Mouse (Mus musculus) common myeloid progenitor, adult 5-6 weeks (primary cell): Measurements from ENCODE around the gene Olfr522. TPM values are rescaled to one million over a fixed set of nuclear protein-coding genes. Genes with fewer than 3 reads are reported as not detected.

Experiments
- ATAC-seq: replicated peaks from 2 replicates; pipeline ENCODE4 v1.8.0; 2016; ENCODE audit warnings: low read depth, mild to moderate bottlenecking, moderate TSS enrichment, inconsistent platforms; ENCODE audit not compliant: poor library complexity, severe bottlenecking
- total RNA-seq: library from RNA; stranded (forward); fragments of 200-1000, 187-1606 nt; gene quantifications from 2 replicates; pipeline ENCODE4 v1.2.3, GENCODE M21; 2017

Gene Olfr522
- not detected in 2 replicates for total RNA-seq

DNA sequence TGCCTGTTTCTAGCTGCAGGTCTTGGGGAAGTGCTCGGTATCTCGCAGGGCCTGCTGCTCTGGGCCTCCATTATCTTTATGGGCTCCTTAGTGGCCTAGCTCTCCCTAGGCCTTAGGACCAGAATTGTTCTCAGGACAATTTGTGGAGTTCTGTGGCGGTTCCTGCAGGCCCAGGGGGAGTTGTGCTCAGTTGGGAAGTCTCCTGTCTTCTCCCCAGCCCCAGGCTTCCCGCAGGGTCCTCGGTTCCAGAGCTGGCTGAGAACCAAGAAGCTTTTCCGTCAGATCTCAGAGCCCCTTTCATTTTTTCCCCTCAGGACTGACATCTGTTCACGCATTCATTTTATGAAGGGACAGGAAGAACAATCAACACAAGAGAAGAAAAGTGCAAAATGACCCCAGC, at the start of gene Olfr522:
Gene Olfr522 (minus strand): TSS at position 101 of the 400 bp plus-strand sequence.
- no peak for ATAC-seq

DNA sequence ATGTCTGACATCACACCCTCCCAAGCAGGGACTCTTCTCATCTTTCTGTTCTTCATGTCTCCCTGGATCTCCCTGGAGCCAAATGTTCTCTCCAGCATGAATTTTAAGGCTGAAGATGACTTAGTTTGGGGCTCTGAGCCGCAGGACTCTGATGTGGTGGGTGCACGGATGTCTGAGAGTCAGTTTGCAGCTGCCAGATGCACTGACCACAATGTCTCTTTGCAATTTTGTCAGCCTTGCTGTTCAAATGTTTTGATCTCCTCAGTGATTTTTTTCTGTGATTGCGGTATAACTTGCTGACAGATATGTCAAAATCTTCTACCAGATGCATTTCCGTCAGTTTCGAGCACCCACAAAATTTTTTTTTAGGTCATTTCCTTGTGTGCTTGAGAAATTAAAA, 49.3 kb upstream of the Olfr522 start:
- no peak for ATAC-seq

DNA sequence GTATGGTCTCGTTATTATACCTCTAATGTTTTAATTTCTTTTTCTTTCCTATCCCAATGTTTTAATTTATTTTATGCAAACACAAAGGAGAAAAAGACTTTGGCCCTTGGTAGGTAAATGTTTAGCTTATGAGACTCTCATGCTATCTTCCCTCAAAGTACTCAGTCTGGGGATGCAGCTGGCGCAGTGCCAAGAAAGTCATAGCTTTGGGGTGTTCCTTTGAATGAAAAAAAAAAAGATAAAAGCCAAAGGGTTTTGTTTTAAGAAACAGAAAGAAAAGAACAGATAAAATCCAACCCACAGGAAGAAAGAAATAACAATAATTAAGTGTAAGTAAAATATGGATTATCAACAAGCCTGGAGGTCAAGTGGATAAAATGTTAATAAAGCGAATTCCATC, 44.1 kb upstream of the Olfr522 start:
- no peak for ATAC-seq

DNA sequence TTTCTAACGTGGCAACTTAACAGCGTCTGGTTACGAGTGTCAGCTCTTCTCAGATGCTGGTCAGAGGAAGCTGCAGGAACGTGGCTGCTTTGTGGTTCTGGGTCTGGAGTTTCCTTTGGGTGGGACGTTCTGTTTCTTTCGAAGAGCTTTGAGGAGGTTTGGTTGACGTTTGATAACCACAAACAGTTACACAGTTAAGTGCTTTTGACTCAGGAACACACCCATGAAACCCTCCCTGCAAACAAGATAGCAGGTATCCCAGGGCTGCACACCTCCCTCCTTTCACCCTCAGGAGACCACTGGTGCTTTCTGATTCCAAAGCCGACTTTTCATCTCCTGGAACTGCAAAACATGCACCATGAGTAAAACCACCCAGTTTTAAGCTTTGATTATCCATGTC, 43.6 kb upstream of the Olfr522 start:
- peak; percentile 65 for ATAC-seq

DNA sequence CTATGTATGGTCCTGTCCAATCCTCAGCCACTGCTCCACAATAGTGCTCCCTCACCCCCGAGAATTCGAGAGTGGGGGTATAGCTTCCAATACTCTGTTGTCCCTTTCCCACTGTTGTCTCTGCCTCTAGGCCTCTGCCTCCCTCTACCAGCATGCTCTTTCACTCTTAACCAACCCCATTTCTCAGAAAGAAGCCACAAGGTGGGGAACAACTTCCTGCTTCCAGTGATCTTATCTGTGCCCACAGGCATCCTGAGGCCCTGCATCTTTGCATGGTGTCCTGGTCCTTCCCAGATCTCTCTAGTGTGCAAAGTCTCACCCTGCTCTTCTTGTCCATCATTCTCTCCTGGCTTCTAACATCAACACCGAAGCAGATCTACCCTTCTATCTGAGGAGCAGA, 42.3 kb upstream of the Olfr522 start:
- peak; percentile 46 for ATAC-seq

DNA sequence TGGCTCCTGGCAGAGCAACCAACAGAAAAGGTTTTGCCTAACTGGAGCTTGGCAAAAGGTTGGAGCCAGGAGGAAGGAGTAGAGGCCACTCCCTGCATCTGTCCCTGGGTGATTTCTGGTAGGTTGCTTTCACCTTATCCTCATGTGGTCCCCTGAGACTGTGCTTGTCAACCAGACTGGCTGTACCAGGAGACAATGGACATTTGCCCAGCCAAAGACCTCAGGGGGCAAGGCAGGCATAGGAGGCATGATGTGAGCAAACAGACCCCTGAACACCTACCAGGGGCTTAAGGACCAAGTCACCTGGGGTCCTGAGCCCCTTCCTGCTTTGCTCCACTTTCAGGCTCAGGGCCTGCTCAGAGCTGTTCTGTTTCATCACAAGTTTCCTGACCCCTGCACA, 41.3 kb upstream of the Olfr522 start, which contains the start of gene Olfr524:
Gene Olfr524 (minus strand): TSS at position 101 of the 400 bp plus-strand sequence.
- ATAC-seq = no peak

DNA sequence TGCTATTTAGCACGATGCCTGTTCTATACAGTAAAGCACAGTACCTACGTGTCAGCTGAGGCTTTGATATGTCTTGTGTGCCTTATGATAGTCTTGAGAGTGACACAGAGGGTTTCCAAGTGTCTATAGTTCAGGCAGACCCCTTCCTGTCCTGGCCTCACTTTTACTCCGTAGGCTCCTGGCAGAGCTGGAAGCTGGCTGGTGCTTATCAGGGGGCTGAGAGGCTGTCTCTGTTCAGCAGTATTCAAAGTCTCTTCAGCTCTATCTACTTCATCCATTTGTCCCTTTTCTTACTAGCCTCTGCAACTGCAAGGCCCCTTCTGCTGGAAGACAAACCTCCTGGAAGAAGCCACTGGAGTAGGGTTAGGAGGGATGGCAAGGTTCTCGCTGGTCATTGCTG, 36.5 kb upstream of the Olfr522 start:
- no peak for ATAC-seq

DNA sequence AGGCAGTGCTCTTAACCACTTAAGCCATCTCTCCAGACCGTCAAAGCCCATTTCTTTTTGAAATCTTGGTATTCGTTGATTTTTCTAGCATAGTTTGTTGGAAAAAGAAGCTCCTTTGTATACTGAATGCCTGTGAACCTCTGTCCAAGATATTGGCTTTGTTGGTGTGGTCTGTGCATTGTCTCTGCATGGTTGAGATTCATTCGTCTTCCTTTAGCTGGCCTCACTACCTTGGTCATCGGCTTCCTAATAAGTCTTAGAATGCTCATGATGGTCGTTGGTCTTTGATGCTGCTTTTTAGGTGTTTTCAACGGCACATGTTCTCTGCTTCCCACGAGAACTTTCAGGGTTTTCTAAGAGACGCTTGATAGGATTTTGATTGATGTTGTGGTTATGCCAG, 31.4 kb upstream of the Olfr522 start:
- no peak for ATAC-seq

DNA sequence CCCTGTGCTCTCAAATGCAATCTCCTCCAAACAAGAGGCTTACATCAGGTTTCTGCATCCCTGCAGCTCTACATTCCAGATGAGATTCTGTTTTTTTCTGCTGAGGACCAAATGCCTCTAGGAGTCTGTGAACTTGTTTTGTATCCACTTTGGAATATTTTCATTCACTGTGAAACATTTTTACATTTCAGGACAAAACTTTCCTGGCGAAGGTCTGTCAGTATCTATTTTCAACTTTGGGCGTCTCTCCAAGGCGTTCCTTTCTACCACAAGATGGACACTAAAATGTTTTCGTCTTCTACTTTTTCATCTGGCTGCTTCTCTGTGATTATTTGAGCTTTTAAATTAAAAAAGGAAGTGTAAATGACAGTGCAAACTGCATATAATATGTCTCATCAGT, 29.5 kb upstream of the Olfr522 start:
- no peak for ATAC-seq

DNA sequence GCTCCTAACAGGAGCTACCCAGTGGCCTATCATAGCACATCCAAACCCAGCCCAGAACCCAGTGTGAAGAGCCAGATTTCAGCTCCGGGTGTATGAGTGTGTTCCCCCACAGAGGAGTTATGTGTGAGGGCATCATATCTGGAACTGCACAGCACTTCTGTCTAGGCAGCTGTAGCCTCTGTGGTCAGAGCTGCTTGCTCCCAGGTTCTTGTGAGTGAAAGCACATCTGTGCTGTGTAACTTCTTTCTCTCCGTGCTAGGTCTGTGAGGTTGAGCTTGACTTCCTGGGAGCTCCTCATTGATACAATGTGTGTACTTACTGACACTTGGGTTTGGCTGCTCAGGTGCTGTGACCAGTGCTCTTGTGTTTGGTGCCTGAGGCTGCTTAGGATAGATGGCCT, 28.3 kb upstream of the Olfr522 start:
- no peak for ATAC-seq

DNA sequence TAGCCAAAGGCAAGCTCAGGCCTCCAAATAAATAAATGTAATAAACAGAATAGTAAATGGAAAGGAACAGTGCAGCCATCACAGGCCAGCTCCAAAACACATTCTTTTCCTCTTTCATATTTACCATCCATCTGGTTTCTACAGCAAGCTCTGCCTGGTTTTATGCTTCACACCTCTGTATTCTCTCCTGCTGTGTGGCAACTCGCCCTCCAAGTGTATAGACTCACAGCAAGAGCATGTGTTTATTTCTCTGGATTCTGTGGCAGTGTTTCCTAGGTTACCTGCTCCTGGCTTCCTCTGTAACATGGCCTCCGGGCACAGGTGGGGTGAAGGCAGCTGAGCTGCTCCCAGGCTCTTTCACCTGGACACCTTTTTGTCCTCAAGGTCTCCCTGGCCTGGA, 27.9 kb upstream of the Olfr522 start:
- no peak for ATAC-seq

DNA sequence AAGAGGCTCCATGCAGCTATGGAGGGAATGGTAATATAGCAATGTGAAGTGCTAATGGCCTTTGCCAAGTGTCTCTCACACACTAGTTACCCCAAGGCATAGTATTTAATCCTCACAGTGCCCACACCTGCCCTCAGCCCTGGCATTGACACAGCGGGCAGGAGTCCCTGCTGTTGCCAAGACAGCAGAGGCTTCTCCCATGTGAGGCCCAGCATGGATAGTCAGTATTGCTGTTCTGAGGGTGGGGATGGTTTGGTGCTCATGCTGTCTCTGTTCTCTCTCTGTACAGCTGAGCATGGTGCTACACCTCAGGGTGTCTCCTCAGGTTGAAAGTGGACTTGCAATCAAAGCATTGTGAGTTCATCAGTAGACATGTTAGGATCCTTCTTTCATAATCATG, 25.9 kb upstream of the Olfr522 start:
- ATAC-seq = no peak

DNA sequence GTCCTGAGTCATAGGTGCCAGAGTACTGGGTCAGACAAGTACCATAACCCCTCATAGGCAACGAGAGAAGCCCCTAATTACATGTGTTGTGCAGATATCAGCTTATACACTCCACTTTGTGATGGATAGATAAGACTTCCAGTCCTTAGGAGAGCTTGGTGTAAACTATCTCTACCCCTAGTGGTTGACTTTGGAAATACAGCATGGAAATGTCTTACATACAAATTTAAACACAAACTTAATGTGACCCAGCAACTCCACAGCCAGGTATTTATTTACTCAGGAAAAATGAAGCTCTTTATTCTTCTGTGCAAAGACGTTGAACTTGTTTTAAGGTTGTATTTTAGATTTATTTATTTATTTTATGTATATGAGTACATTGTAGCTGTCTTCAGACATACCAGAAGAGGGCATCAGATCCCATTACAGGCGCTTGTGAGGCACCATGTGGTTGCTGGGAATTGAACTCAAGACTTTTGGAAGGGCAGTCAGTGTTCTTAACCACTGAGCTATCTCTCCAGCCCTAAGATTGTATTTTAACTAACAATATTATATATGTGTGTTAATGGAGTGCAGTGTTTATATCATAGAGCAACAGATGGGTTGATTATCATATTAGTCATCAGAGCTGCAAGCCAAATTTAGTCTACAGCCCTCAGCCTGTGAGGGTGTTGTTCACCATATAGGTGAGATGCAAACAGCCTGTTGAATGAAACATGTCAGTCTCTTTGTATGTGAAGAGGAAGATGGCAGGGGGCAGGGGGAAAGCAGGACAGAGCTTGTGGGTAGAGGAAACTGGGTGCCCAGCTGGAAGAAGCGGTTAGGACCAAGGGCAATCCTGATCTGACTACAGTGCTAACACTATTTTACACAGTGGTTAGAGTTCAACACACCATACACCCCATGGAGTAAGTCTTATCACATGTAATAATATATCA, 24.1 kb upstream of the Olfr522 start:
- peak; percentile 71 for ATAC-seq

DNA sequence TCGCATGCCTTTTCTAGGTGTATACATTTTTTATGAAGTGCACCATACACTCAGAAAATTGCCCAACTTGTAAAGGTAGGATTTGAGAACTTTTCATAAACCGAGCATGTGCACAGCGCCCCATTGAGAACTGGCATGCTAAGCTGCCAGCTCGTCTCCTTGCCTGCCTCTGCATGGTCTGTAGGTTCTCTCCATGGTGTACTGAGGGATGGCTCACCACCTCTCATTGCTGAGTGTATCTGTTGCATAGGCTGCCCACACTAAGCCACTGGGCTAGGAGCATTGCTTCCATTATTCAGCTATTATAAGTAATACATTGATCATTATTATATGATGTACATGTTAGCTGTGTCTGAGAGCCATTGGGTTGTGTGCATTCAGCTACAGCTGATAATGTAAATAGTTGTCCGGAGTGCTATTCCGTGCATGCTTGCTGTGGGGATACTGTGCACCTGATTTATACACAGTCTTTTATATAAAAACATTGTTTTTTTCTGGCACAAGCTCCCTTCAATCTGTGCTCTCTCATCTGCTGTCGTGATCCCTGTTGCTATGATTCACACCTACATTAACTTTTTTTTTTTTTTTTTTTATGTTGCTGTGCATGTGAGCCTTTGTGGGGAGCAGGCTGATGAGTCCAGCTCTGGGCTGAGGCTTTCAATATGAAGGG, 23.3 kb upstream of the Olfr522 start:
- no peak for ATAC-seq

DNA sequence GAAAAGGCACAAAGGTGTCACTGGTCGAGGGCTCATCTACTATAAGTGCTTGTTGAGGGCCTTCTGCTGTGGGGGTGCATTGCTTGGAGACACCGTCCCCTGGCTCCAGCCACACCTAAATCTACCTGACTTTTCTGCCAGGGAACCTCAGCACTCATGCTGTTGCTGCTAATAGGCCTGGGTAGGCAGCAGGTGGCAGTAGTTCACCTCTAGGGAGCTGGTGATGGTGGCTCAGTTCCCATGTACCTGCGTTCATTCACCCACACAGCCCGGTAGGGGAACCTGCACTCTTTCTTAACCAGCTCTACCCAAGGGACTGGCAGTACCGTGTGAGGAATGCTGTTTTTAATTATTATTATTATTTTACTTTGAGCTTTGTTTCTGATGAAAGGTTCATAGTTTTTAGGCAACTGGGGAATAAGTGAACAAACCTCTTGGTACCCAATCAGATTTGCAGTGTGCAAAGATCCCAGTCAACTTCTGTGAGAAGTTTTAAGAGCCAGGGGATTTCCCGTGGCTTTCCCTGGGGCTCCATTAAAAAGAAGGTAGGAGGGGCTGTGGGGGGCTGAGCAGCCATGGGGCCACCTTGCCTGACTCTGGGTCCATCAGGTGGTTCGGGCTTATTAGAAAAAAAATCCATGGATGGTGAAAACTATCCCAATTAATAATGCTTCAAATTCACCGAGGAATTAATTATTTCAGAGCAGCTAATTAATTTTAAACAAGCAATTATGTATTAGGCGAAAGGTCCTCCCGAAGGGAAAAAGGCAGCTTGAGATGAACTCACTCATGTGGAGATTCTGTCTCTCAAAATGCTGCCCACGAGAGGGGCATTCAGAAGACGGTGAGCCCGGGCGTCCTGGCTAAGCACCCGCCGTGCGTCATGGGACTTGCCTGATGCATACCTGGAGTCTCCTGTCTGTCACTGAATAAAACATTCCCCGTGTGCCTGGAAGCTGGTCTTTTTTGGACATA, 22.4 kb upstream of the Olfr522 start:
- peak; percentile 59; the same call in 1 of the 2 replicates for ATAC-seq

DNA sequence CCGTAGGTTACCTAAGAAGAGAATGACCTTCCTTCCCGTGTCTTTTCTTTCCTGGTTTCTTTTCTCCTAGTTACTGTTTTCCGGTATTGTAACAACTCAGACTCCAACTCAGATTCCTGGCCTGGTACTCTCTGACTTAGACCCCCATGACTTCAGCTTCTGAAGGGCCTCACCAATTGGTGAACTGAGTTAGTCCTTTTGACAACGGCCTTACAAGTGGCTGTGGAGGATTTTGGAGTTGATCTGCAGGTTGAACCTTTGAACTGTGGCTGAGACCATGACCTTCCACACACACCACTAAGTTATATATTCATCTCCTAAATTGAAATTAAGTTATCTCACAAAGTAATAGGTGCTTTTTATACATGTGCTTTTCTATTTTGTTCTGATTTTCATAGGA, 19.6 kb upstream of the Olfr522 start:
- no peak for ATAC-seq

DNA sequence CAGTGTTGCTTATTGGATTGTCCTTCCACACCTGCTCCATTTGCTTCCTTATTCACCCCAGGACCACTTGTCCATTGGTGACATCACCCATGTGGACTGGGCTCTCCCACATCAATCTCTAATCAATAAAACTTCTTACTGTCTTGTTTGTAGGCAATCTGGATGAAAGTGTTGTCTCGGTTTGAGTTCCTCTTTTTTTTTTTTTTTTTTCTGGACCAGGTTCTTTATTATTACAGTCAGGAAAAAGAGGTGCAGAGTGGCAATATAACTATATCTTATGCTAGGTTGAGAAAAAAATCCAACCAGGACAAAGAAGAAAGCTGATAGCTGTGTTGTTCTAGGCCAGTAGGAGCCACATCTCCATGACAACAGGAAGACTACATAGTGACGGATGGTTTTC, 16.1 kb upstream of the Olfr522 start:
- ATAC-seq = no peak

DNA sequence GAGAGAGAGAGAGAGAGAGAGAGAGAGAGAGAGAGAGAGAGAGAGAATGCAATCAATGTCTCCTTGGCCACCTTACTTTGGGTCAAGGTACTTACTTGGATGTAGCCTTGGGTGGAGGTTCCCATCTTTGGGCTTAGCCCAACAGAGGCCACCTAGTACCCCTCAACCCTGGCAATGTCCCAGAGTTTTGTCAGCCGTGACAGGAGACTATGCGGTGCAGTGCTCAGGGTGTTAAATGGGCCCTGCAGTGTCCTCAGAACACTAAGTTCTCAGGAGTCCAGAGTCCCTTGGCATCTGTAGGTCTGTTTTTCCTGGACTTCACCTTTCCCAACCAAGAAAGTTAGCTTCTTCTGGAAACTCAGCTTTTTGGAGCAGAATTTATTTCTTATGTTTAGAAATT, 14.6 kb upstream of the Olfr522 start:
- ATAC-seq = no peak

DNA sequence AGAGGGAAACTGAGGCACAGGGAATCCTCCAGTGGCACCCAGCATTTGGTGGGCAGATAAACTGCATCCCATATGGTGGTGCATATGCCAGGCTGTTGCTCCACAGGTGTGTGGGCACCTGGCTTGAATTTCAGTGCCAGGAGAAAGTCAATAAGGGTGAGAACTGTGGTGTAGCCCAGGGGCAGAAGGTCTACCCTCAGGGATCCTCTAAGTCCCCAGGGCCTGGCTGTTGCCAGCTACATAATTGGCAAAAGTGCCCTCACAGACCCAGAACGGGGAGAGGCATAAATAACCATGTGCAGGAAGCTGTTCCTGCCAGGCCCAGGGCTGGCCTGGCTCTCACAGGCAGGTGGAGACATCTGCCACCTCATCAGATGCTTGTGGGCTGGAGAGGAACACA, 8.4 kb upstream of the Olfr522 start, which contains the start of gene Olfr523:
Gene Olfr523 (plus strand): TSS at position 282 of the 400 bp plus-strand sequence.
- no peak for ATAC-seq

DNA sequence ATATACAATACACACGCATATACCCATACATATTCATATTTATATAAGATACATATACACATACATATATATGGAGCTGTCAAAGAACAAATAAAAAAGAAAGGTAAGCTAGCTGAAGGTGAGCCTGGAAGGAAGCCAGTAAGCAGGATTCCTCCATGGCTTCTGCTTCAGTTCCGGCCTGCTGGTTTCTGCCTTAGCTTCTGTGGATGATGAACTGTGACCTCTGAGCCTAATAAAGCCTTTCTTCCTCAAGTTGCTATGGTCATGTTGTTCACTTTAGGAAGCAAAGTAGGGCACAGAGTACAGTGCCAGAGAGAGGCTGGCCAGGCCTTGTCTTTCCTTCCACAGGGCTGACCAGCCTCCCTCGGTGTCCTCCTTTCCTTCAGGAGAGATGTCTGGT, 6.3 kb upstream of the Olfr522 start:
- ATAC-seq = no peak
